Mouse (Mus musculus) G1E (cell line): ENCODE measurements around the gene Glycam1.

Experiments used
- CTCF ChIP-seq: IDR thresholded peaks from 2 replicates; pipeline ENCODE4 v1.5.1; 2012; ENCODE audit warnings: low read depth, low read length, inconsistent platforms, mixed read lengths
- GATA1 ChIP-seq: IDR thresholded peaks from 2 replicates; pipeline ENCODE4 v1.6.1; 2012; ENCODE audit warnings: borderline replicate concordance, low read length, inconsistent platforms, mixed read lengths
- GATA2 ChIP-seq: IDR thresholded peaks from 2 replicates; pipeline ENCODE4 v1.6.1; 2012; ENCODE audit warnings: low read depth, low read length, inconsistent platforms, borderline replicate concordance
- POLR2AphosphoS5 ChIP-seq: IDR thresholded peaks from 2 replicates; pipeline ENCODE4 v1.6.1; 2012; ENCODE audit warnings: low read depth, low read length, inconsistent platforms; ENCODE audit not compliant: insufficient replicate concordance
- TAL1 ChIP-seq: conservative IDR thresholded peaks from 2 replicates; pipeline ENCODE4 v1.6.1; 2012; ENCODE audit warnings: low read depth, low read length, inconsistent platforms, mixed read lengths

DNA sequence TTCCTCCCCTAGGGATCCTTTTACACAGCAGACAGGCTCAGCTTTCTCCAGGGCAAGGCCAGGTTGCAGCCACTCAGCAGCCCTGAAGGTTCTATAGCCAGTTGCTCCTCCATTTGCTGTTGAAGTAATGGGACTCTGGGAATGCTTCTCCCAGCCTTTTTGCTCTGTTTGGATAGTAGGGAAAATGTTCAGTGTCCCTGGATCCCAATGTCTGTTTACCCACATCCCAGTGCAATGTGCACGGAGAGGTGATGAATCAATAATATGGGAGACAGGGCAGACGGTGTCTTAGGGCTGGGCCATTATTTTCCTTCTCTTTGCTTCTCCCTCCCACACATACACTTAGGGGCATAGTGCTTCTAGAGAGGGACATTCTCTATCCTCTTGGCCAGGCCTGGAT lies 25.6 kb downstream of the Glycam1 start:
- no peak for TF ChIP-seq CTCF
- no peak for TF ChIP-seq TAL1
- no peak for TF ChIP-seq GATA1
- no peak for TF ChIP-seq POLR2AphosphoS5
- TF ChIP-seq GATA2 = no peak
